Mouse (Mus musculus): ENCODE results near the gene Tdrkh. TPM values are rescaled to one million over a fixed set of nuclear protein-coding genes. Genes with fewer than 3 reads are reported as not detected.
A peak's percentile ranks its signal among the peaks of the same experiment; 100 is the strongest.

Tdrkh gene
- polyA plus RNA-seq, 1 experiment = 0.07 TPM

GRCm38 (mm10) chr3:94478591-94479169, 65.6 kb downstream of the Tdrkh start:
- H3K4me3 ChIP-seq (replicated peaks) = peak overlapping the region; percentile 21
- H3K36me3 ChIP-seq (ENCODE audit: control insufficient read depth) = no peaks in the 10 kb centered on the region
- no peaks in the 10 kb centered on the region for H3K9me3 ChIP-seq (ENCODE audit: control insufficient read depth, low read length)
- peaks cover 15% of the 10 kb centered on the region for H3K4me1 ChIP-seq (ENCODE audit: control insufficient read depth)
- no peak for TF ChIP-seq TAL1 (IDR thresholded peaks at IDR 0.05; ENCODE audit: low read length)
- H3K27me3 ChIP-seq (ENCODE audit: control insufficient read depth) = peaks cover 40% of the 10 kb centered on the region

- H3K4me1 ChIP-seq (ENCODE audit: control insufficient read depth) = peaks cover 15% of the 10 kb centered on the region
- TF ChIP-seq GATA1 (IDR thresholded peaks at IDR 0.05; ENCODE audit: low read length) = no peak
- TF ChIP-seq TAL1 (IDR thresholded peaks at IDR 0.05; ENCODE audit: low read length) = no peak
- no peaks in the 10 kb centered on the region for H3K9me3 ChIP-seq (ENCODE audit: control insufficient read depth, low read length)
- H3K36me3 ChIP-seq (ENCODE audit: control insufficient read depth) = no peaks in the 10 kb centered on the region
- no peak overlapping the region for H3K4me3 ChIP-seq (replicated peaks)
- peaks cover 38% of the 10 kb centered on the region for H3K27me3 ChIP-seq (ENCODE audit: control insufficient read depth)
Measured at GRCm38 (mm10) chr3:94479564-94479963, 66.5 kb downstream of the Tdrkh start.

DNA sequence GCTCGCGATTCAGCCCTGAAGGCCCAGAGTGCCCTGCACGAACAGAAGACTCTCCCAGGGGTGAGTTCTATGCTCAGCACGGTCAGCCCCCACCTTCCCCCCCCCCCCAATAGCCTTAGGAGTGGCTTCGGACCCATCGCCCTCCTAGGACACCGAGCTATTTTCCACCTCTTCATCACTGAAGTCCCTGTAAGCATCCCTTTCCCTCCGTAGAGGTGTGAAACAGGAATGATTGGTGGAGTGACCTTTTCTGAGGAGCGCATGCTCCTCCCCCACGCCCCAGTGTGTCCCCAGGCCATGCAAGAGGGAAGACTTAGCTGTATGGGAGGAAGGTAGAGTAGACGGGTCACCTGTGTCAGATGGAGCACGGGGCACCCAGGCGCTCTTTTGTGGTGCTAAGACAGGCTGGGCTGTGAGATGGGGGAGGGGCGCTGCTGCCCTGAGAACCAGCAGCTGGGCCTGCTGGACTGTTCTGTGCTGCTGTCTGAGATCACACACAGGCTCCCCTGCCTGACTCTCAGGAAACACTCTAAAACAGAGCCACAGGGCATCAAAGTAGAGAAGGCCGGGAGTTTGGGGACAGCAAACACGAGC, 67.3 kb downstream of the Tdrkh start, which contains the start of gene Riiad1:
Riiad1 (minus strand) TSS at position 51 of the 594 bp plus-strand sequence.
- H3K9me3 ChIP-seq (ENCODE audit: control insufficient read depth, low read length) = no peaks in the 10 kb centered on the region
- H3K27me3 ChIP-seq (ENCODE audit: control insufficient read depth) = peaks cover 38% of the 10 kb centered on the region
- TF ChIP-seq GATA1 (IDR thresholded peaks at IDR 0.05; ENCODE audit: low read length) = no peak
- no peak for TF ChIP-seq TAL1 (IDR thresholded peaks at IDR 0.05; ENCODE audit: low read length)
- no peak within 1 kb of the TSS for H3K4me3 ChIP-seq (replicated peaks)
- H3K4me1 ChIP-seq (ENCODE audit: control insufficient read depth) = peaks cover 15% of the 10 kb centered on the region
- no peaks in the 10 kb centered on the region for H3K36me3 ChIP-seq (ENCODE audit: control insufficient read depth)

DNA sequence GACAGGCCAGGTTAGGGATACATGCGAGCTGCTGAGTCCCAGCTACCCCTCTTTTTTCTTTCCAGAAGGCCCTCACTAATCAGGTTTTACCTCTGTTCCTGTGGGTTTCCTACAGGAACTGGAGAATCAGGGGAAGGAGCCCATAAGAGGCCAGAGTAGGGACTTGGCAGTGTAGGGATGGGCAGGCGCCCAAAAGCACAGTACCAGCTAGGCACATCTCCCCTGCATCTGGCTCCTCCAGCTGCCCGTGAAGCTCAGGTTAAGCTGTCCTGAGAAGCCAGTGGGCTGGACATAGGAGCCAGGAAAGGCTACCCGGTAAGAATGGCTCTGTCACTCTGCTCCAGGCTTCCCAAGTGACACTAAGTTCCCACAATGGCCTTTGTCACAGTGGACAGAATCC, 68.4 kb downstream of the Tdrkh start:
- Histone ChIP-seq H3K27me3 (ENCODE audit: control insufficient read depth) (peaks cover 38% of the 10 kb centered on the region), H3K4me3 (replicated peaks) (no peak overlapping the region), H3K36me3 (ENCODE audit: control insufficient read depth) (no peaks in the 10 kb centered on the region), H3K4me1 (ENCODE audit: control insufficient read depth) (peaks cover 15% of the 10 kb centered on the region), H3K9me3 (ENCODE audit: control insufficient read depth, low read length) (no peaks in the 10 kb centered on the region)
- TF ChIP-seq TAL1 (IDR thresholded peaks at IDR 0.05; ENCODE audit: low read length) (no peak), GATA1 (IDR thresholded peaks at IDR 0.05; ENCODE audit: low read length) (no peak)

DNA sequence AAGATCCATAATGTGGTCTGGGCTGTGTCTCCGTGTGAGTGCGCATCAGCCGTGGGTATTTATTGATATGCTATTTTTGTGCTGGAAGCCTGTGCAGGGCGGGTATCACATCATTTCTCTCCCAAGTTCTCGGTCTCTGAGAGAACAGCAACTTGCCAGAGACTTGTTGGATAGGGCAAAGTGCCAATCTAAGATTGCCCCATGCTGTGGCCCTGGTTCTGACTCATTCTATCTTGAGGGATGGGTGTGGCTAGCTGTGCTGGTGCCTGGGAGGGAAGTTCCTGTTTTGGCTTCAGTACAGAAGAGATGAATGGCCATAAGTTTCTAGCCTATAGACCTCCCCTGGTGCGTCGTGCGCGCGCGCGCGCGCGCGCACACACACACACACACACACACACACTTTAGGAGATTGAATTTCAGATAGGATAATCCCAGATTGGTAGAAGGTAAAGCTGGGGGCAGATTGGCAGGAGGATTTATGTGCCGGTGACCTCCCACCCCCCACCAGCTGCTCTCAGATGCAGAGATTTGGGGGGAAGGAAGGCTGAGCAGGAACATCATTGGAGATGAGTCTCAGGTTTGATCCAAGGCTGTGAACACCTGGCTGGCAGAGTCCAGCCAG, 69.8 kb downstream of the Tdrkh start:
- Histone ChIP-seq H3K27me3 (ENCODE audit: control insufficient read depth) (peaks cover 35% of the 10 kb centered on the region), H3K4me3 (replicated peaks) (no peak overlapping the region), H3K36me3 (ENCODE audit: control insufficient read depth) (no peaks in the 10 kb centered on the region), H3K4me1 (ENCODE audit: control insufficient read depth) (peaks cover 9% of the 10 kb centered on the region), H3K9me3 (ENCODE audit: control insufficient read depth, low read length) (no peaks in the 10 kb centered on the region)
- no peak for TF ChIP-seq TAL1 (IDR thresholded peaks at IDR 0.05; ENCODE audit: low read length)
- TF ChIP-seq GATA1 (IDR thresholded peaks at IDR 0.05; ENCODE audit: low read length) = no peak

- H3K4me1 ChIP-seq (ENCODE audit: control insufficient read depth) = no peaks in the 10 kb centered on the region; the same call in none of the 2 replicates
- H3K27me3 ChIP-seq (ENCODE audit: control insufficient read depth) = peaks cover 29% of the 10 kb centered on the region
- TF ChIP-seq TAL1 (IDR thresholded peaks at IDR 0.05; ENCODE audit: low read length) (no peak), GATA1 (IDR thresholded peaks at IDR 0.05; ENCODE audit: low read length) (no peak)
Measured at GRCm38 (mm10) chr3:94483790-94484439, 70.8 kb downstream of the Tdrkh start.

More at GRCm38 (mm10) chr3:94483790-94484439, 70.8 kb downstream of the Tdrkh start:
- Histone ChIP-seq H3K36me3 (ENCODE audit: control insufficient read depth) (no peaks in the 10 kb centered on the region), H3K4me3 (replicated peaks) (no peak overlapping the region), H3K9me3 (ENCODE audit: control insufficient read depth, low read length) (no peaks in the 10 kb centered on the region)

Other genes starting within 250 kb of the Tdrkh start
- gene Gm10696, start 235.1 kb upstream of the Tdrkh start, polyA plus RNA-seq (2012) = not detected in 2 replicates
- gene Gm5286, start 216.6 kb upstream of the Tdrkh start, polyA plus RNA-seq (2012) = not detected in 2 replicates
- not detected in 2 replicates for gene Gm4778, start 149.2 kb upstream of the Tdrkh start, polyA plus RNA-seq (2012)
- not detected in 2 replicates for gene Them4, start 103.2 kb upstream of the Tdrkh start, polyA plus RNA-seq (2012)
- gene Them5, start 71.2 kb upstream of the Tdrkh start, polyA plus RNA-seq (2012) = not detected in 2 replicates
- gene C2cd4d, start 50.8 kb upstream of the Tdrkh start, polyA plus RNA-seq (2012) = not detected in 2 replicates
- gene Rorc, start 40.5 kb upstream of the Tdrkh start, polyA plus RNA-seq (2012) = not detected in 2 replicates
- not detected in 2 replicates for gene Lingo4, start 14.8 kb upstream of the Tdrkh start, polyA plus RNA-seq (2012)
- gene Mrpl9, start 30.0 kb downstream of the Tdrkh start, polyA plus RNA-seq (2012) = 3.8 and 4.7 TPM in 2 replicates
- not detected in 2 replicates for gene Oaz3, start 30.6 kb downstream of the Tdrkh start, polyA plus RNA-seq (2012)
- gene Celf3, start 65.0 kb downstream of the Tdrkh start, polyA plus RNA-seq (2012) = 0.03 TPM in 1 of 2 replicates, not detected in the other
- gene Riiad1, start 67.1 kb downstream of the Tdrkh start, polyA plus RNA-seq (2012) = not detected in 2 replicates
- 0.17 and 0.20 TPM in 2 replicates for gene Snx27, start 169.4 kb downstream of the Tdrkh start, polyA plus RNA-seq (2012)
- gene Gm10972, start 229.8 kb downstream of the Tdrkh start, polyA plus RNA-seq (2012) = not detected in 2 replicates
- 0.30 and 0.68 TPM in 2 replicates for gene Tuft1, start 245.6 kb downstream of the Tdrkh start, polyA plus RNA-seq (2012)

All from erythroblast, embryonic 14.5 days (primary cell).